Mouse (Mus musculus): ENCODE data around the gene Pcdh19. TPM values are rescaled to one million over a fixed set of nuclear protein-coding genes. Genes with fewer than 3 reads are reported as not detected.
"Not testable (repeated sequence)": the region's sequence is repeated elsewhere in the genome, so short reads cannot be mapped to it uniquely, and the experiment has no call there.

The Pcdh19 gene
- total RNA-seq (2015), result 0.02 TPM in 1 of 2 replicates, not detected in the other
- 0.08 TPM in 1 of 2 replicates, not detected in the other for total RNA-seq (2017)

GRCm38 (mm10) chrX:133688840-133689239, at the start of gene Pcdh19:
Pcdh19 (minus strand) TSS chrX:133688987.
- ATAC-seq (ENCODE audit: poor library complexity, severe bottlenecking), result peak; percentile 65

- no peak for ATAC-seq (ENCODE audit: poor library complexity, severe bottlenecking)
Observed at GRCm38 (mm10) chrX:133735871-133736270, 47.1 kb upstream of the Pcdh19 start.

- ATAC-seq (ENCODE audit: poor library complexity, severe bottlenecking), result no peak
Observed at GRCm38 (mm10) chrX:133734984-133735383, 46.2 kb upstream of the Pcdh19 start.

- no peak for ATAC-seq (ENCODE audit: poor library complexity, severe bottlenecking)
Observed at GRCm38 (mm10) chrX:133721517-133721916, 32.7 kb upstream of the Pcdh19 start.

- no peak for ATAC-seq (ENCODE audit: poor library complexity, severe bottlenecking)
Observed at GRCm38 (mm10) chrX:133710621-133711020, 21.8 kb upstream of the Pcdh19 start.

- no peak for ATAC-seq (ENCODE audit: poor library complexity, severe bottlenecking)
Observed at GRCm38 (mm10) chrX:133702902-133703301, 14.1 kb upstream of the Pcdh19 start.

GRCm38 (mm10) chrX:133697871-133698270, 9.1 kb upstream of the Pcdh19 start:
- ATAC-seq (ENCODE audit: poor library complexity, severe bottlenecking), result not testable (repeated sequence)

GRCm38 (mm10) chrX:133696461-133696860, 7.7 kb upstream of the Pcdh19 start:
- ATAC-seq (ENCODE audit: poor library complexity, severe bottlenecking), result no peak

- ATAC-seq (ENCODE audit: poor library complexity, severe bottlenecking), result no peak
Observed at GRCm38 (mm10) chrX:133693037-133693760, 4.4 kb upstream of the Pcdh19 start.

- no peak for ATAC-seq (ENCODE audit: poor library complexity, severe bottlenecking)
Observed at GRCm38 (mm10) chrX:133692392-133692790, 3.6 kb upstream of the Pcdh19 start.

- peak; percentile 80 for ATAC-seq (ENCODE audit: poor library complexity, severe bottlenecking)
Observed at GRCm38 (mm10) chrX:133691581-133692391, 3.0 kb upstream of the Pcdh19 start.

GRCm38 (mm10) chrX:133690822-133691221, 2.0 kb upstream of the Pcdh19 start:
- no peak for ATAC-seq (ENCODE audit: poor library complexity, severe bottlenecking)

- no peak for ATAC-seq (ENCODE audit: poor library complexity, severe bottlenecking)
Observed at GRCm38 (mm10) chrX:133689576-133690250, 926 bp upstream of the Pcdh19 start.

- no peak for ATAC-seq (ENCODE audit: poor library complexity, severe bottlenecking)
Observed at GRCm38 (mm10) chrX:133688156-133688555, 631 bp downstream of the Pcdh19 start.

GRCm38 (mm10) chrX:133687666-133688151, 1.1 kb downstream of the Pcdh19 start:
- no peak for ATAC-seq (ENCODE audit: poor library complexity, severe bottlenecking)

GRCm38 (mm10) chrX:133686533-133687311, 2.1 kb downstream of the Pcdh19 start:
- no peak for ATAC-seq (ENCODE audit: poor library complexity, severe bottlenecking)

GRCm38 (mm10) chrX:133685572-133685971, 3.2 kb downstream of the Pcdh19 start:
- ATAC-seq (ENCODE audit: poor library complexity, severe bottlenecking), result no peak

- ATAC-seq (ENCODE audit: poor library complexity, severe bottlenecking), result no peak
Observed at GRCm38 (mm10) chrX:133683961-133684360, 4.8 kb downstream of the Pcdh19 start.

- ATAC-seq (ENCODE audit: poor library complexity, severe bottlenecking), result no peak
Observed at GRCm38 (mm10) chrX:133675121-133675520, 13.7 kb downstream of the Pcdh19 start.

- ATAC-seq (ENCODE audit: poor library complexity, severe bottlenecking), result no peak
Observed at GRCm38 (mm10) chrX:133673796-133674195, 15.0 kb downstream of the Pcdh19 start.
